Mouse (Mus musculus): ENCODE measurements around the gene Clcn6. TPM values are rescaled to one million over a fixed set of nuclear protein-coding genes. Genes with fewer than 3 reads are reported as not detected.

Clcn6 gene
- polyA plus RNA-seq, 1 experiment from 2014 or later, result 30.7 TPM

- no peaks in the 10 kb centered on the region for H3K9me3 ChIP-seq
- no peak overlapping the region for H3K9ac ChIP-seq
- H3K36me3 ChIP-seq, result no peaks in the 10 kb centered on the region
- H3K4me3 ChIP-seq, result no peak overlapping the region
- no peaks in the 10 kb centered on the region for H3K27me3 ChIP-seq
- no peak for ATAC-seq (ENCODE audit: low FRiP score)
- no peaks in the 10 kb centered on the region; the same call in 1 of the 2 replicates for H3K4me1 ChIP-seq (replicated peaks)
- no peak overlapping the region for H3K27ac ChIP-seq
- WGBS, result 56% methylated on average over 6 of the region's 6 CpGs
- no peak overlapping the region for H3K4me2 ChIP-seq
Measured at GRCm38 (mm10) chr4:147962781-147963180, 75.8 kb downstream of the Clcn6 start.

- no peaks in the 10 kb centered on the region; the same call in 1 of the 2 replicates for H3K4me1 ChIP-seq (replicated peaks)
- H3K4me2 ChIP-seq, result no peak overlapping the region
- no peak overlapping the region for H3K4me3 ChIP-seq
- H3K36me3 ChIP-seq, result no peaks in the 10 kb centered on the region
- no peak overlapping the region for H3K9ac ChIP-seq
- WGBS, result 48% methylated on average over 6 of the region's 6 CpGs
- H3K9me3 ChIP-seq, result no peaks in the 10 kb centered on the region
- no peak overlapping the region for H3K27ac ChIP-seq
- no peaks in the 10 kb centered on the region for H3K27me3 ChIP-seq
- peak; percentile 84 for ATAC-seq (ENCODE audit: low FRiP score)
Measured at GRCm38 (mm10) chr4:147959881-147960831, 78.5 kb downstream of the Clcn6 start.

DNA sequence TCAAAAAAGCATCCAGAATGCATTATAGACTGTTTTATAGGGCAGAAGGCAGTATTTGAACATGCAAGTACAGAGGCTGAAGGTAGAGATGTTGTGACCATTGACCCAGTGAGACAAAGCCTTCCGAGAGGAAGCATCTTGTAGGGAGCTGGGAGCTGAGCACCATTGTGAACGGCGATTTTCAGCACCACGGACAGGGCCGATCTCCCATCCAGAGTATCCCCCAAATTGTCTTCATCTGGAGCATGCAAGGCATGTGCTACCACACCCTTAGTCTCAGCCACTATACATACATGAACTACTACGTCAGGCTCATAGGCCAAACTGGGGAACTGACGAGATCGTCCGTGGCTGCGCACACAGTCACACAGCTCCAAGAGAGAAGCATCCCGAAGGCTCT, 81.5 kb downstream of the Clcn6 start:
- WGBS, result 47% methylated on average over 11 of the region's 11 CpGs
- H3K36me3 ChIP-seq, result peaks cover 2% of the 10 kb centered on the region

More for the DNA sequence above, 81.5 kb downstream of the Clcn6 start:
- H3K27me3 ChIP-seq, result no peaks in the 10 kb centered on the region
- H3K4me2 ChIP-seq, result no peak overlapping the region
- no peak overlapping the region for H3K9ac ChIP-seq
- no peak overlapping the region for H3K27ac ChIP-seq
- H3K4me3 ChIP-seq, result no peak overlapping the region
- no peaks in the 10 kb centered on the region; the same call in 1 of the 2 replicates for H3K4me1 ChIP-seq (replicated peaks)
- no peaks in the 10 kb centered on the region for H3K9me3 ChIP-seq
- no peak for ATAC-seq (ENCODE audit: low FRiP score)

Other genes with a start within 250 kb of the Clcn6 start
- gene Zfp984, start 229.0 kb downstream of the Clcn6 start, polyA plus RNA-seq (2015; fragmentation: Nextera tagmentation; extraction: Ambion mirVana), result 4.1 and 4.8 TPM in 2 replicates
- 6.8 TPM in 2 replicates for gene Zfp933, start 190.5 kb downstream of the Clcn6 start, polyA plus RNA-seq (2015; fragmentation: Nextera tagmentation; extraction: Ambion mirVana)
- 43.3 and 46.5 TPM in 2 replicates for gene Miip, start 170.0 kb downstream of the Clcn6 start, polyA plus RNA-seq (2015; fragmentation: Nextera tagmentation; extraction: Ambion mirVana)
- gene Fv1, start 169.8 kb downstream of the Clcn6 start, polyA plus RNA-seq (2015; fragmentation: Nextera tagmentation; extraction: Ambion mirVana), result 10.9 and 12.0 TPM in 2 replicates
- 82.6 and 86.9 TPM in 2 replicates for gene Mfn2, start 134.1 kb downstream of the Clcn6 start, polyA plus RNA-seq (2015; fragmentation: Nextera tagmentation; extraction: Ambion mirVana)
- 26.6 and 28.1 TPM in 2 replicates for gene Plod1, start 102.1 kb downstream of the Clcn6 start, polyA plus RNA-seq (2015; fragmentation: Nextera tagmentation; extraction: Ambion mirVana)
- gene 2510039O18Rik, start 97.9 kb downstream of the Clcn6 start, polyA plus RNA-seq (2015; fragmentation: Nextera tagmentation; extraction: Ambion mirVana), result 12.6 and 13.0 TPM in 2 replicates
- gene Nppb, start 53.0 kb downstream of the Clcn6 start, polyA plus RNA-seq (2015; fragmentation: Nextera tagmentation; extraction: Ambion mirVana), result 0.30 TPM in 1 of 2 replicates, not detected in the other
- 3.9 and 5.2 TPM in 2 replicates for gene Nppa, start 38.1 kb downstream of the Clcn6 start, polyA plus RNA-seq (2015; fragmentation: Nextera tagmentation; extraction: Ambion mirVana)
- 22.1 and 22.3 TPM in 2 replicates for gene Mthfr, start 256 bp upstream of the Clcn6 start, polyA plus RNA-seq (2015; fragmentation: Nextera tagmentation; extraction: Ambion mirVana)
- gene Agtrap, start 49.2 kb upstream of the Clcn6 start, polyA plus RNA-seq (2015; fragmentation: Nextera tagmentation; extraction: Ambion mirVana), result 7.6 and 8.4 TPM in 2 replicates
- 118 and 127 TPM in 2 replicates for gene Mad2l2, start 91.6 kb upstream of the Clcn6 start, polyA plus RNA-seq (2015; fragmentation: Nextera tagmentation; extraction: Ambion mirVana)
- 17.2 and 20.9 TPM in 2 replicates for gene Draxin, start 91.9 kb upstream of the Clcn6 start, polyA plus RNA-seq (2015; fragmentation: Nextera tagmentation; extraction: Ambion mirVana)
- 15.7 and 16.0 TPM in 2 replicates for gene Fbxo6, start 113.3 kb upstream of the Clcn6 start, polyA plus RNA-seq (2015; fragmentation: Nextera tagmentation; extraction: Ambion mirVana)
- 91.2 and 98.2 TPM in 2 replicates for gene Fbxo44, start 121.7 kb upstream of the Clcn6 start, polyA plus RNA-seq (2015; fragmentation: Nextera tagmentation; extraction: Ambion mirVana)
- 5.3 and 7.1 TPM in 2 replicates for gene Fbxo2, start 121.8 kb upstream of the Clcn6 start, polyA plus RNA-seq (2015; fragmentation: Nextera tagmentation; extraction: Ambion mirVana)
- gene Disp3, start 249.1 kb upstream of the Clcn6 start, polyA plus RNA-seq (2015; fragmentation: Nextera tagmentation; extraction: Ambion mirVana), result 14.8 and 15.4 TPM in 2 replicates

Data from hindbrain, embryonic 13.5 days (tissue).